Mouse (Mus musculus) neural tube, embryonic 15.5 days (tissue): ENCODE data around the gene Rpl29. TPM values are rescaled to one million over a fixed set of nuclear protein-coding genes. Genes with fewer than 3 reads are reported as not detected.
A peak's percentile ranks its signal among the peaks of the same experiment; 100 is the strongest.

Experiments used
- ATAC-seq: fragments of 200-750 bp; cut with Nextera tagmentation; 2 replicates; pipeline ENCODE4 v1.8.0; 2017; ENCODE audit warnings: mild to moderate bottlenecking, moderate TSS enrichment, moderate library complexity; ENCODE audit not compliant: low FRiP score
- H3K27ac ChIP-seq: fragments of 300-500 bp; sonication (generic); replicated peaks from 2 replicates; pipeline ENCODE4 v1.5.1; 2015; ENCODE audit warnings: mild to moderate bottlenecking, inconsistent platforms
- H3K27me3 ChIP-seq: fragments of 300-500 bp; sonication (generic); replicated peaks from 2 replicates; pipeline ENCODE4 v1.6.1; 2015; ENCODE audit warnings: inconsistent platforms
- H3K36me3 ChIP-seq: fragments of 300-500 bp; sonication (generic); 2 replicates; pipeline ENCODE4 v1.6.1; 2015; ENCODE audit warnings: inconsistent platforms
- H3K4me1 ChIP-seq: fragments of 300-500 bp; sonication (generic); 2 replicates; pipeline ENCODE4 v1.6.1; 2015; ENCODE audit warnings: inconsistent platforms
- H3K4me2 ChIP-seq: fragments of 300-500 bp; sonication (generic); 2 replicates; pipeline ENCODE4 v1.6.1; 2015; ENCODE audit warnings: inconsistent platforms, mild to moderate bottlenecking, moderate library complexity
- H3K4me3 ChIP-seq: fragments of 300-500 bp; sonication (generic); replicated peaks from 2 replicates; pipeline ENCODE4 v1.5.1; 2015; ENCODE audit warnings: mild to moderate bottlenecking, inconsistent platforms
- H3K9ac ChIP-seq: fragments of 300-500 bp; sonication (generic); replicated peaks from 2 replicates; pipeline ENCODE4 v1.6.1; 2015; ENCODE audit warnings: mild to moderate bottlenecking, inconsistent platforms
- H3K9me3 ChIP-seq: fragments of 300-500 bp; sonication (generic); replicated peaks from 2 replicates; pipeline ENCODE4 v1.6.1; 2016; ENCODE audit warnings: inconsistent platforms
- WGBS: fragments of 180-500 bp; shearing (Covaris S2); methylation state at CpG from one replicate; pipeline ENCODE4 v1.1.7; 2015; ENCODE audit warnings: mixed read lengths; 5-methylcytosine and 5-hydroxymethylcytosine counted together
- polyA plus RNA-seq: library from polyadenylated mRNA; unstranded; fragments of >200 nt; fragmentation: Nextera tagmentation; extraction: Ambion mirVana; gene quantifications from 2 replicates; pipeline ENCODE4 v1.2.1, GENCODE M21; 2015

The Rpl29 gene
- polyA plus RNA-seq, 1 experiment from 2014 or later: 656 TPM

GRCm38 (mm10) chr9:106421033-106421864, 8.0 kb upstream of the Rpl29 start:
- no peaks in the 10 kb centered on the region for H3K36me3 ChIP-seq
- ATAC-seq: peak; percentile 12; the same call in 1 of the 2 replicates
- H3K9me3 ChIP-seq: no peaks in the 10 kb centered on the region
- 7% methylated on average over 18 of the region's 18 CpGs for WGBS
- H3K4me3 ChIP-seq: no peak overlapping the region
- no peaks in the 10 kb centered on the region; the same call in 1 of the 2 replicates for H3K27me3 ChIP-seq
- H3K4me1 ChIP-seq: peaks cover 36% of the 10 kb centered on the region
- peak overlapping the region; percentile 41 for H3K4me2 ChIP-seq
- H3K27ac ChIP-seq: no peak overlapping the region
- no peak overlapping the region; the same call in 1 of the 2 replicates for H3K9ac ChIP-seq

GRCm38 (mm10) chr9:106421865-106422160, 7.4 kb upstream of the Rpl29 start:
- no peak overlapping the region for H3K4me3 ChIP-seq
- no peaks in the 10 kb centered on the region for H3K36me3 ChIP-seq
- 0% methylated on average over 3 of the region's 3 CpGs for WGBS
- no peak overlapping the region for H3K27ac ChIP-seq
- peak overlapping the region; percentile 41 for H3K4me2 ChIP-seq
- peaks cover 36% of the 10 kb centered on the region for H3K4me1 ChIP-seq
- H3K9me3 ChIP-seq: no peaks in the 10 kb centered on the region
- H3K27me3 ChIP-seq: no peaks in the 10 kb centered on the region; the same call in 1 of the 2 replicates
- H3K9ac ChIP-seq: no peak overlapping the region
- ATAC-seq: peak; percentile 71; the same call in 1 of the 2 replicates

- WGBS: 13% methylated on average over 11 of the region's 11 CpGs
- H3K27ac ChIP-seq: peak overlapping the region; percentile 91
- no peaks in the 10 kb centered on the region for H3K27me3 ChIP-seq
- H3K4me1 ChIP-seq: peaks cover 25% of the 10 kb centered on the region
- H3K36me3 ChIP-seq: peaks cover 25% of the 10 kb centered on the region
- ATAC-seq: peak; percentile 69
- H3K4me3 ChIP-seq: peak overlapping the region; percentile 81
- H3K4me2 ChIP-seq: peak overlapping the region; percentile 62
- no peaks in the 10 kb centered on the region for H3K9me3 ChIP-seq
- peak overlapping the region; percentile 50 for H3K9ac ChIP-seq
Measured at GRCm38 (mm10) chr9:106428719-106429220, 484 bp upstream of the Rpl29 start.

- Histone ChIP-seq H3K4me2 (peak overlapping the region; percentile 62), H3K27ac (peak overlapping the region; percentile 91), H3K36me3 (peaks cover 25% of the 10 kb centered on the region), H3K9me3 (no peaks in the 10 kb centered on the region), H3K4me1 (peaks cover 25% of the 10 kb centered on the region), H3K4me3 (peak overlapping the region; percentile 81), H3K9ac (peak overlapping the region; percentile 94), H3K27me3 (no peaks in the 10 kb centered on the region)
- ATAC-seq: no peak
- WGBS: 2% methylated on average over 4 of the region's 4 CpGs
Measured at GRCm38 (mm10) chr9:106430015-106430264, 686 bp downstream of the Rpl29 start.

- H3K4me1 ChIP-seq: peaks cover 46% of the 10 kb centered on the region
- WGBS: 83% methylated on average over 7 of the region's 7 CpGs
- H3K27me3 ChIP-seq: no peaks in the 10 kb centered on the region
- no peak overlapping the region for H3K27ac ChIP-seq
- H3K9ac ChIP-seq: no peak overlapping the region
- no peak for ATAC-seq
- no peaks in the 10 kb centered on the region for H3K9me3 ChIP-seq
- H3K4me3 ChIP-seq: no peak overlapping the region
- H3K36me3 ChIP-seq: peaks cover 25% of the 10 kb centered on the region
- H3K4me2 ChIP-seq: no peak overlapping the region
Measured at GRCm38 (mm10) chr9:106433389-106433788, 4.1 kb downstream of the Rpl29 start.

GRCm38 (mm10) chr9:106436566-106436965, 7.3 kb downstream of the Rpl29 start:
- Histone ChIP-seq H3K4me2 (no peak overlapping the region), H3K9ac (peak overlapping the region; percentile 7; the same call in 1 of the 2 replicates), H3K4me3 (no peak overlapping the region), H3K9me3 (no peaks in the 10 kb centered on the region), H3K27me3 (no peaks in the 10 kb centered on the region), H3K27ac (no peak overlapping the region), H3K4me1 (peaks cover 39% of the 10 kb centered on the region), H3K36me3 (peaks cover 21% of the 10 kb centered on the region)
- no peak for ATAC-seq
- WGBS: 90% methylated on average over 9 of the region's 9 CpGs

- WGBS: 82% methylated on average over 5 of the region's 5 CpGs
- H3K9me3 ChIP-seq: no peaks in the 10 kb centered on the region
- H3K4me1 ChIP-seq: peaks cover 35% of the 10 kb centered on the region
- no peak overlapping the region for H3K27ac ChIP-seq
- no peaks in the 10 kb centered on the region for H3K27me3 ChIP-seq
- H3K4me3 ChIP-seq: no peak overlapping the region
- ATAC-seq: no peak
- H3K9ac ChIP-seq: no peak overlapping the region
- H3K4me2 ChIP-seq: no peak overlapping the region
- H3K36me3 ChIP-seq: peaks cover 5% of the 10 kb centered on the region
Measured at GRCm38 (mm10) chr9:106442680-106443079, 13.4 kb downstream of the Rpl29 start.

- no peak overlapping the region for H3K4me2 ChIP-seq
- H3K27ac ChIP-seq: no peak overlapping the region
- 76% methylated on average over 4 of the region's 4 CpGs for WGBS
- no peaks in the 10 kb centered on the region for H3K27me3 ChIP-seq
- ATAC-seq: no peak
- H3K4me1 ChIP-seq: peaks cover 39% of the 10 kb centered on the region
- peaks cover 5% of the 10 kb centered on the region for H3K36me3 ChIP-seq
- no peak overlapping the region for H3K9ac ChIP-seq
- H3K9me3 ChIP-seq: no peaks in the 10 kb centered on the region
- no peak overlapping the region for H3K4me3 ChIP-seq
Measured at GRCm38 (mm10) chr9:106444836-106445235, 15.6 kb downstream of the Rpl29 start.

- H3K9ac ChIP-seq: peak within 1 kb of the TSS; percentile 63
- no peaks in the 10 kb centered on the region for H3K9me3 ChIP-seq
- peak; percentile 80 for ATAC-seq
- H3K36me3 ChIP-seq: no peaks in the 10 kb centered on the region
- H3K4me3 ChIP-seq: peak within 1 kb of the TSS; percentile 64
- peak within 1 kb of the TSS; percentile 75 for H3K4me2 ChIP-seq
- H3K27ac ChIP-seq: peak within 1 kb of the TSS; percentile 81
- H3K4me1 ChIP-seq: peaks cover 56% of the 10 kb centered on the region
- under 1% methylated on average over 24 of the region's 24 CpGs for WGBS
- no peaks in the 10 kb centered on the region for H3K27me3 ChIP-seq
Measured at GRCm38 (mm10) chr9:106447348-106447747, 18.1 kb downstream of the Rpl29 start, which contains the start of the genes Abhd14b and Abhd14a. Gene Abhd14b (plus strand): TSS chr9:106447459. Gene Abhd14a (minus strand): TSS chr9:106447678.

GRCm38 (mm10) chr9:106447951-106448350, 18.7 kb downstream of the Rpl29 start:
- peak overlapping the region; percentile 63 for H3K9ac ChIP-seq
- peak; percentile 16; the same call in 1 of the 2 replicates for ATAC-seq
- H3K4me2 ChIP-seq: peak overlapping the region; percentile 75
- H3K9me3 ChIP-seq: no peaks in the 10 kb centered on the region
- 45% methylated on average over 9 of the region's 9 CpGs for WGBS
- H3K4me3 ChIP-seq: peak overlapping the region; percentile 64
- H3K36me3 ChIP-seq: no peaks in the 10 kb centered on the region
- peak overlapping the region; percentile 81 for H3K27ac ChIP-seq
- no peaks in the 10 kb centered on the region for H3K27me3 ChIP-seq
- peaks cover 62% of the 10 kb centered on the region for H3K4me1 ChIP-seq

- H3K9me3 ChIP-seq: no peaks in the 10 kb centered on the region
- H3K4me2 ChIP-seq: peak overlapping the region; percentile 75
- H3K4me1 ChIP-seq: peaks cover 66% of the 10 kb centered on the region
- peak overlapping the region; percentile 64 for H3K4me3 ChIP-seq
- H3K9ac ChIP-seq: peak overlapping the region; percentile 52
- WGBS: 2% methylated on average over 23 of the region's 23 CpGs
- H3K27me3 ChIP-seq: no peaks in the 10 kb centered on the region
- H3K36me3 ChIP-seq: no peaks in the 10 kb centered on the region
- peak; percentile 67 for ATAC-seq
- H3K27ac ChIP-seq: peak overlapping the region; percentile 81
Measured at GRCm38 (mm10) chr9:106448498-106449031, 19.3 kb downstream of the Rpl29 start.

- H3K4me2 ChIP-seq: no peak overlapping the region
- H3K4me3 ChIP-seq: no peak overlapping the region
- ATAC-seq: no peak
- peaks cover 74% of the 10 kb centered on the region for H3K4me1 ChIP-seq
- no peaks in the 10 kb centered on the region for H3K9me3 ChIP-seq
- H3K27me3 ChIP-seq: no peaks in the 10 kb centered on the region
- no peak overlapping the region for H3K27ac ChIP-seq
- no peaks in the 10 kb centered on the region for H3K36me3 ChIP-seq
- WGBS: 90% methylated on average over 8 of the region's 8 CpGs
- 0 out of 2 replicates have a peak overlapping the region, but pooled peaks have one; percentile 23 for H3K9ac ChIP-seq
Measured at GRCm38 (mm10) chr9:106449947-106450346, 20.7 kb downstream of the Rpl29 start.
